Mouse (Mus musculus) erythroblast, adult 5-6 weeks (primary cell): ENCODE data around the gene Crtac1. TPM values are rescaled to one million over a fixed set of nuclear protein-coding genes. Genes with fewer than 3 reads are reported as not detected.

Experiments
- ATAC-seq: replicated peaks from 2 replicates; pipeline ENCODE4 v1.8.0; 2016; ENCODE audit warnings: moderate number of reproducible peaks, mild to moderate bottlenecking, moderate TSS enrichment, inconsistent platforms; ENCODE audit not compliant: poor library complexity, low FRiP score, severe bottlenecking
- total RNA-seq, 2 experiments: library from RNA; stranded (forward) in 1 of 2; stranded (reverse) in 1 of 2; fragments of 150-400 nt in 1 of 2; fragments of 200-764, 138-1000 nt in 1 of 2; gene quantifications; 2 replicates each; pipeline versions ENCODE4 v1.2.3 to v1.2.4; 2015 to 2017; ENCODE audit warnings: low replicate concordance in 2 of 2

Crtac1 gene
- not detected in 2 replicates for total RNA-seq (2015; ENCODE audit: low replicate concordance)
- not detected in 2 replicates for total RNA-seq (2017; ENCODE audit: low replicate concordance)

GRCm38 (mm10) chr19:42431485-42432190, at the start of gene Crtac1:
Gene Crtac1 (minus strand): TSS chr19:42431783.
- ATAC-seq: no peak

GRCm38 (mm10) chr19:42478303-42478702, 46.7 kb upstream of the Crtac1 start:
- no peak for ATAC-seq

DNA sequence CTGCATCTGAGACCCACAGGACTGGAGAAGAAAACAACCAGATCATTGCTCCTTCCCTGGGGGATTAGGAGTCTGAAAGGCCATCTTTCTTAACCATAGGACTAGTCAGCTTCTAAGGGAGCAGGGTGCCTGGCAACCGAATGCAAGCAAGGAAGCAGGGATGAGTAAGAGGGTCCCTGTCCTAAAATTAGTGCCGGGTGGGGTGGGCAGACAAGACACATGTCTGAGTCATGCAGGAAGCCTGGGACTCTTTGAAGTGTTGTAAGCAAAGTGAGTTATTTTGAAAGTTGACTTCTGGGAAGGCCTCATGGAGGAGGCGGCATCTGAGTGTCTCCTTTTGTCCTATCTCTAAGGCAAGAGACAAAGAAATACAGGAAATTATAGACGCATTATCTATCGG, 46.2 kb upstream of the Crtac1 start:
- no peak for ATAC-seq

GRCm38 (mm10) chr19:42472831-42473230, 41.2 kb upstream of the Crtac1 start:
- no peak for ATAC-seq

GRCm38 (mm10) chr19:42471571-42471970, 40.0 kb upstream of the Crtac1 start:
- no peak for ATAC-seq

DNA sequence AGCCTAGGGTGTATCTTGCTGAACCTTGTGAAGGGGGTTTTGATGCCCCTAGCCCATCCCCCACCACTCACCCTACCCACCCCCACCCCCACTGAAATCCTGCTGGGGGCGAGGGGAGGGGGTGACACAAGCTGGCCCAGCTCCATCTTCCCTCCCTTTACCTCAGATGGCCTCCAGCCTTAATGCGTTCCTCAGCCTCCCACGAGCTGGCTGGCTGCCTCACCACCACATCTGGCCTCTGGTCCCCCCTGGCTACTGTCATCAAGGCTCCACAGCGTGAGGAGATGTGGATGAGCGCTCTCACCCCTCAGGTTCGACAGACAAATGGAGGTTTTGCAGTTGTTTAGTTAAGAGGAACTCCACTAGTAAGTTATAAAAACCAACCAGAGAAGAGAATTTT, 30.3 kb upstream of the Crtac1 start:
- no peak for ATAC-seq

DNA sequence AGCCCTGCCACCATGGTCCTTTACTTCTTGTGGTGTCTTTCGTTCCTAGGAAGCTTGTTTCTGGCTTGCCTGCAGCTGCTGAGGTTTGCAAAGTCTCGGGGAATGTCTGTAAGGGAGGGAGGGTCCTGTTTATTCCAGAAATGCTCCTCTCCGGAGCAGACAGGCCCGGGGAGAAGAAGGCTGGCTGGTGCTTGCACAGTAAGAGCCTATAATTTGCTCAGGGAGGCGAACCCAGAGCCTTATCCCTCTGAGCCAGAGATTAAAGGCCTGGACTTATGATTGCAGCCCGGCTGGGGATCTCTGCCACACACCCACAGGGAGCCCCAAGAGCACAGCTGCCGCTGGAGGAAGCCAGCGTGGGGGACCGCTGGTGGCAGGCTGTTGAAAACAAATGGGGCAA, 29.8 kb upstream of the Crtac1 start:
- no peak for ATAC-seq

DNA sequence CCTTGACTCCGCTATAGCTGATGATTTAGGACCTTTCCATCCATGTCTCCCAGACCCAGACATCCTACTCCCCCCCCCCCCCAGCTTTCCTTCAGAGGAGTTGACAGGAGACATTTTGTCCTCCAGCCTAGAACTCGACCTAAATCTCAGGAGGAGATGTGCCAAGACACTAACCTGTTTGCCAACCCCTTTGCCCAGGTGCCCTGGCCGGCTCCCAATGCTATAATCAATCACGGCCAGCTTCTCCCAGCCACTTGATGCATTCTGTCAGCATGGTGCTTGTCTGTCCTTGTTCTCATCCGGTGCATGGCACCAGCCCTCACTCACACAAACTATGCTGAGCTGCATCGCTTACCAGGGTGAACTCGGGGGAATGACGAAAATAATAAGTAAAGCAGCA, 27.9 kb upstream of the Crtac1 start:
- ATAC-seq: no peak

- ATAC-seq: no peak
Measured at GRCm38 (mm10) chr19:42454481-42455236, 23.1 kb upstream of the Crtac1 start.

GRCm38 (mm10) chr19:42454006-42454405, 22.4 kb upstream of the Crtac1 start:
- no peak for ATAC-seq

- no peak for ATAC-seq
Measured at GRCm38 (mm10) chr19:42452539-42452938, 21.0 kb upstream of the Crtac1 start.

GRCm38 (mm10) chr19:42448539-42448938, 17.0 kb upstream of the Crtac1 start:
- ATAC-seq: no peak

- no peak for ATAC-seq
Measured at GRCm38 (mm10) chr19:42443887-42444409, 12.4 kb upstream of the Crtac1 start.

GRCm38 (mm10) chr19:42443266-42443665, 11.7 kb upstream of the Crtac1 start:
- ATAC-seq: no peak

GRCm38 (mm10) chr19:42442246-42443197, 10.9 kb upstream of the Crtac1 start:
- no peak for ATAC-seq

GRCm38 (mm10) chr19:42440089-42440488, 8.5 kb upstream of the Crtac1 start:
- ATAC-seq: no peak

- ATAC-seq: no peak
Measured at GRCm38 (mm10) chr19:42439353-42439752, 7.8 kb upstream of the Crtac1 start.

DNA sequence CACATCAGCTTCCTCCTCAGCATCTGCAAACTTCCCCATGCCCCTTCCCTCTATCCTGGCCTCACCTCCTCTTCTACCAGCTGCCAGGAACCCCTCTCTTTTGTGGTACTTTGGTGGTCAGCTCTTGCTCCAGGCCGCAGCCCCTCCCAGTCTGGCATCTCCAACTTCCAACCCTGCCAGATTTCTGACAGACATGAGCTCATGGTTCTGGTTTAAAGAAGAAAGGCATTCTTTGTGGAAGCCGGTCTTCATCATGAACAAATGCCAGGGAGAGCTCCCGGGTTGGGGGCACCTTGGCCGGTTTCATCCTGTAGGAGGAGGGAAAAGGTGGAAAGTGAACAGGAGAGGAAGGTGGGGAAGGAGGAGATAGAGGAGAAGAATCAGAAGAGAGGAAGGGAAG, 4.0 kb upstream of the Crtac1 start:
- ATAC-seq: no peak

DNA sequence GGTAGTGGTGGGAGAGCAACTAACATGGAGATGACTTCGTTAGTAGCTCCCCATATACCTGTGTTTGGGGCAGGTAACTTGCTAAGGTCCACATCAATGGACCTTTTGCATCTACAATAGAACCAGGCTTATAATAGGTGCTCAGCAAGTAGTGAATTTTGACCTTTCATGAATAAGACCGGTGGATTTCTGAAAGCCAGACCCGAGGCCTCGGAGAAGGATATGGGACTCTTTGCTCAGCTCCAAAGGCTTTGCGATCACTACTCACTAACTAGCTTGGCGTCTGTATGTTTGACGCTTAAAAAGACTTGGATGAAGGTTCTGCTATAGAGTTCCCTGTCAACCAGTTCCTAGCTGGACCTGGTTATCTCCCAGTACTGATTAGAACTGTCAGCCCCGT, 1.2 kb upstream of the Crtac1 start:
- no peak for ATAC-seq

- ATAC-seq: no peak
Measured at GRCm38 (mm10) chr19:42432191-42432590, 608 bp upstream of the Crtac1 start.
